Mouse (Mus musculus) monocyte, adult 5-6 weeks (primary cell): ENCODE measurements around the gene Neu3. TPM values are rescaled to one million over a fixed set of nuclear protein-coding genes. Genes with fewer than 3 reads are reported as not detected.

ENCODE experiments used
- ATAC-seq: fragments of 153-309, 156-312 bp; replicated peaks from 2 replicates; pipeline ENCODE4 v1.8.0; 2017; ENCODE audit warnings: mild to moderate bottlenecking; ENCODE audit not compliant: low TSS enrichment, insufficient number of reproducible peaks, severe bottlenecking, poor library complexity, low FRiP score
- total RNA-seq: library from RNA; stranded (forward); fragments of 200-1000, 200-491, 200-594 nt; gene quantifications from 3 replicates; pipeline ENCODE4 v1.2.3, GENCODE M21; 2017

Neu3 gene
- total RNA-seq, 1 experiment from 2014 or later = not detected

- no peak for ATAC-seq
Measured at GRCm38 (mm10) chr7:99799118-99799517, 29.1 kb downstream of the Neu3 start.

GRCm38 (mm10) chr7:99797911-99798647 lies 30.1 kb downstream of the Neu3 start:
- ATAC-seq = 0 out of 2 replicates have a peak, but pooled peaks have one; percentile 60

- no peak for ATAC-seq
Measured at GRCm38 (mm10) chr7:99797261-99797660, 31.0 kb downstream of the Neu3 start.

- ATAC-seq = no peak
Measured at GRCm38 (mm10) chr7:99796471-99796870, 31.7 kb downstream of the Neu3 start.

GRCm38 (mm10) chr7:99795192-99795981 lies 32.8 kb downstream of the Neu3 start:
- peak; percentile 48 for ATAC-seq

GRCm38 (mm10) chr7:99794096-99794495 lies 34.1 kb downstream of the Neu3 start:
- no peak for ATAC-seq

GRCm38 (mm10) chr7:99790816-99791215 lies 37.4 kb downstream of the Neu3 start:
- ATAC-seq = no peak

- ATAC-seq = no peak
Measured at GRCm38 (mm10) chr7:99788563-99788962, 39.7 kb downstream of the Neu3 start.

- no peak for ATAC-seq
Measured at GRCm38 (mm10) chr7:99787935-99788334, 40.3 kb downstream of the Neu3 start.

- ATAC-seq = no peak
Measured at GRCm38 (mm10) chr7:99786774-99787173, 41.4 kb downstream of the Neu3 start.

- ATAC-seq = no peak
Measured at GRCm38 (mm10) chr7:99785553-99785952, 42.7 kb downstream of the Neu3 start.

GRCm38 (mm10) chr7:99783421-99783820 lies 44.8 kb downstream of the Neu3 start:
- no peak for ATAC-seq

GRCm38 (mm10) chr7:99781916-99782315 lies 46.3 kb downstream of the Neu3 start:
- ATAC-seq = peak; percentile 94

- peak; percentile 67; the same call in 1 of the 2 replicates for ATAC-seq
Measured at GRCm38 (mm10) chr7:99781385-99781784, 46.8 kb downstream of the Neu3 start.

GRCm38 (mm10) chr7:99763207-99763606 lies 65.0 kb downstream of the Neu3 start, which contains the start of gene Olfr521:
TSS of gene Olfr521 (plus strand) at chr7:99763507.
- no peak for ATAC-seq

Other genes with a start within 250 kb of the Neu3 start
- gene Tpbgl, start 201.3 kb downstream of the Neu3 start, total RNA-seq = 0.68 TPM in 1 of 3 replicates, not detected in the others
- 0.48 to 2.1 TPM in 2 of 3 replicates, not detected in the other for gene Slco2b1, start 117.1 kb downstream of the Neu3 start, total RNA-seq
- not detected in 3 replicates for gene Olfr520, start 98.1 kb downstream of the Neu3 start, total RNA-seq
- gene Olfr521, start 64.9 kb downstream of the Neu3 start, total RNA-seq = not detected in 3 replicates
- gene Xrra1, start 30.7 kb upstream of the Neu3 start, total RNA-seq = 0.21 to 0.86 TPM in 2 of 3 replicates, not detected in the other
- 121 to 148 TPM (median 139 TPM) in 3 replicates for gene Spcs2, start 35.0 kb upstream of the Neu3 start, total RNA-seq
- gene Rnf169, start 152.0 kb upstream of the Neu3 start, total RNA-seq = 19.5 to 62.6 TPM (median 41.4 TPM) in 3 replicates
- gene Chrdl2, start 177.8 kb upstream of the Neu3 start, total RNA-seq = not detected in 3 replicates